Mouse (Mus musculus) heart, postnatal 0 days (tissue): Measurements from ENCODE around the gene Kdelr2. TPM values are rescaled to one million over a fixed set of nuclear protein-coding genes. Genes with fewer than 3 reads are reported as not detected.
"Not testable (repeated sequence)": the region's sequence is repeated elsewhere in the genome, so short reads cannot be mapped to it uniquely, and the experiment has no call there.

Experiments used
- ATAC-seq: fragments of 200-750 bp; cut with Nextera tagmentation; 2 replicates; pipeline ENCODE4 v1.8.0; 2017; ENCODE audit warnings: low read depth, moderate number of reproducible peaks, moderate library complexity; ENCODE audit not compliant: insufficient read depth
- DNase-seq: peaks from one replicate; pipeline ENCODE4 v3.0.0-alpha.2; 2016; ENCODE audit warnings: low spot score
- H3K27ac ChIP-seq: fragments of 300-500 bp; sonication (generic); 2 replicates; pipeline ENCODE4 v1.5.1; 2014; ENCODE audit warnings: low read depth, mild to moderate bottlenecking
- H3K27me3 ChIP-seq: fragments of 300-500 bp; sonication (generic); 2 replicates; pipeline ENCODE4 v1.6.1; 2014; ENCODE audit warnings: low read length, mixed read lengths; ENCODE audit not compliant: control insufficient read depth, insufficient read depth
- H3K36me3 ChIP-seq: fragments of 300-500 bp; sonication (generic); replicated peaks from 2 replicates; pipeline ENCODE4 v1.6.1; 2014; ENCODE audit warnings: low read length, mixed read lengths; ENCODE audit not compliant: control insufficient read depth, insufficient read depth
- H3K4me1 ChIP-seq: fragments of 300-500 bp; sonication (generic); 2 replicates; pipeline ENCODE4 v1.6.1; 2014; ENCODE audit warnings: antibody characterized with exemption; ENCODE audit not compliant: control insufficient read depth, insufficient read depth
- H3K4me2 ChIP-seq: fragments of 300-500 bp; sonication (generic); 2 replicates; pipeline ENCODE4 v1.6.1; 2014; ENCODE audit warnings: low read depth, mild to moderate bottlenecking, low read length, moderate library complexity
- H3K4me3 ChIP-seq: fragments of 300-500 bp; sonication (generic); 2 replicates; pipeline ENCODE4 v1.5.1; 2014; ENCODE audit warnings: low read depth, low read length
- H3K9ac ChIP-seq: fragments of 300-500 bp; sonication (generic); replicated peaks from 2 replicates; pipeline ENCODE4 v1.6.1; 2014; ENCODE audit warnings: low read depth, low read length, mixed read lengths
- H3K9me3 ChIP-seq: fragments of 300-500 bp; sonication (generic); replicated peaks from 2 replicates; pipeline ENCODE4 v1.6.1; 2016; ENCODE audit warnings: low read length; ENCODE audit not compliant: control insufficient read depth
- CTCF ChIP-seq: IDR thresholded peaks from 2 replicates; pipeline ENCODE4 v1.5.1; 2016; ENCODE audit warnings: antibody characterized with exemption, control low read depth, low read depth
- EP300 ChIP-seq: IDR thresholded peaks from 2 replicates; pipeline ENCODE4 v1.6.1; 2016; ENCODE audit warnings: antibody characterized with exemption, low read depth
- WGBS: fragments of 180-500 bp; shearing (Covaris S2); extraction: QIAGEN DNeasy Blood & Tissue Kit; methylation state at CpG from one replicate; pipeline ENCODE4 v1.1.7; 2014; 5-methylcytosine and 5-hydroxymethylcytosine counted together
- polyA plus RNA-seq: library from polyadenylated mRNA; unstranded; fragments of >200 nt; fragmentation: Nextera tagmentation; extraction: Ambion mirVana; gene quantifications from 2 replicates; pipeline ENCODE4 v1.2.1, GENCODE M21; 2015
- total RNA-seq: library from RNA; depleted of rRNA; stranded (reverse); fragments of >200 nt; gene quantifications from 2 replicates; pipeline ENCODE4 v1.2.3, GENCODE M21; 2014; ENCODE audit warnings: low replicate concordance

Kdelr2 gene
- total and polyA plus RNA-seq, 2 experiments from 2014 or later = 128 to 154 TPM

- Histone ChIP-seq H3K4me2 (peak overlapping the region; percentile 57), H3K36me3 (no peaks in the 10 kb centered on the region), H3K27me3 (peaks cover 29% of the 10 kb centered on the region), H3K9me3 (no peaks in the 10 kb centered on the region), H3K4me3 (peak overlapping the region; percentile 17), H3K27ac (no peak overlapping the region), H3K9ac (no peak overlapping the region), H3K4me1 (peaks cover 8% of the 10 kb centered on the region; the same call in 1 of the 2 replicates)
- WGBS = 11% methylated on average over 39 of the region's 39 CpGs
- TF ChIP-seq CTCF = no peak
- no peak for TF ChIP-seq EP300
- DNase-seq (no peak), ATAC-seq (0 out of 2 replicates have a peak, but pooled peaks have one; percentile 39)
Measured at GRCm38 (mm10) chr5:143386797-143387621, 16.6 kb upstream of the Kdelr2 start.

GRCm38 (mm10) chr5:143394184-143394583, 9.5 kb upstream of the Kdelr2 start:
- DNase-seq (no peak), ATAC-seq (no peak)
- Histone ChIP-seq H3K27ac (no peak overlapping the region), H3K27me3 (no peaks in the 10 kb centered on the region), H3K36me3 (no peaks in the 10 kb centered on the region), H3K4me1 (no peaks in the 10 kb centered on the region), H3K9ac (no peak overlapping the region), H3K4me2 (no peak overlapping the region), H3K9me3 (no peaks in the 10 kb centered on the region), H3K4me3 (no peak overlapping the region)
- TF ChIP-seq CTCF (no peak), EP300 (no peak)
- WGBS = 75% methylated on average over 7 of the region's 7 CpGs

GRCm38 (mm10) chr5:143394966-143395365, 8.7 kb upstream of the Kdelr2 start:
- H3K4me2 ChIP-seq, H3K27me3 ChIP-seq, DNase-seq, H3K36me3 ChIP-seq, H3K4me1 ChIP-seq, H3K4me3 ChIP-seq, H3K9me3 ChIP-seq, H3K9ac ChIP-seq, ATAC-seq, H3K27ac ChIP-seq: not testable (repeated sequence)
- WGBS = 80% methylated on average over 2 of the region's 2 CpGs

- H3K36me3 ChIP-seq = no peaks in the 10 kb centered on the region
- 43% methylated on average over 2 of the region's 2 CpGs for WGBS
- no peaks in the 10 kb centered on the region for H3K27me3 ChIP-seq
- H3K27ac ChIP-seq = no peak overlapping the region
- DNase-seq (no peak), ATAC-seq (no peak)
- no peak overlapping the region for H3K4me3 ChIP-seq
- no peak overlapping the region for H3K4me2 ChIP-seq
- TF ChIP-seq EP300 (no peak), CTCF (peak; percentile 37)
- H3K4me1 ChIP-seq = no peaks in the 10 kb centered on the region
- no peaks in the 10 kb centered on the region for H3K9me3 ChIP-seq
- no peak overlapping the region for H3K9ac ChIP-seq
Measured at GRCm38 (mm10) chr5:143395649-143396048, 8.0 kb upstream of the Kdelr2 start.

- TF ChIP-seq CTCF (no peak), EP300 (no peak)
- WGBS = 81% methylated on average over 12 of the region's 12 CpGs
- H3K36me3 ChIP-seq = no peaks in the 10 kb centered on the region
- H3K4me1 ChIP-seq = peaks cover 9% of the 10 kb centered on the region
- ATAC-seq (no peak), DNase-seq (no peak)
- no peak overlapping the region for H3K4me2 ChIP-seq
- H3K27me3 ChIP-seq = no peaks in the 10 kb centered on the region
- no peak overlapping the region for H3K27ac ChIP-seq
- H3K9ac ChIP-seq = no peak overlapping the region
- no peak overlapping the region for H3K4me3 ChIP-seq
- no peaks in the 10 kb centered on the region for H3K9me3 ChIP-seq
Measured at GRCm38 (mm10) chr5:143400501-143400900, 3.1 kb upstream of the Kdelr2 start.

GRCm38 (mm10) chr5:143401556-143401955, 2.1 kb upstream of the Kdelr2 start:
- 32% methylated on average over 2 of the region's 2 CpGs for WGBS
- Histone ChIP-seq H3K9me3 (no peaks in the 10 kb centered on the region), H3K27me3 (no peaks in the 10 kb centered on the region), H3K4me2 (no peak overlapping the region), H3K4me3 (no peak overlapping the region), H3K36me3 (0 out of 2 replicates have a peak, but pooled peaks cover 7% of the 10 kb centered on the region), H3K9ac (no peak overlapping the region), H3K27ac (no peak overlapping the region), H3K4me1 (peaks cover 9% of the 10 kb centered on the region)
- TF ChIP-seq CTCF (no peak), EP300 (no peak)
- DNase-seq (no peak), ATAC-seq (no peak)
